Mouse (Mus musculus) gastrocnemius, postnatal 25 days (tissue): ENCODE data around the gene Pus10. TPM values are rescaled to one million over a fixed set of nuclear protein-coding genes. Genes with fewer than 3 reads are reported as not detected.
A peak's percentile ranks its signal among the peaks of the same experiment; 100 is the strongest.

ENCODE experiments used
- DNase-seq: peaks from one replicate; pipeline ENCODE4 v3.0.0; 2022
- long read RNA-seq, 2 experiments: library from polyadenylated mRNA; stranded (forward); transcript quantifications; one replicate each; pipeline ENCODE4 v2.0.0; 2021
- total RNA-seq, 2 experiments: library from RNA; stranded (reverse); gene quantifications; 1 replicate in 1 of 2; 2 replicates in 1 of 2; pipeline ENCODE4 v1.2.3; 2021

Gene Pus10
- 10 to 100 TPM; 11.0 to 13.9 TPM for total RNA-seq
- long read RNA-seq, experiment 1, partial matches to known transcripts, result 0 of 6 reads
- long read RNA-seq, experiment 1, other reads (novel, unspliced or antisense), result 3 of 6 reads
- long read RNA-seq, experiment 2, partial matches to known transcripts, result 3 of 12 reads
- long read RNA-seq, experiment 2, other reads (novel, unspliced or antisense), result 4 of 12 reads

GRCm38 (mm10) chr11:23665311-23665786, at the start of gene Pus10:
TSS of gene Pus10 (plus strand) at chr11:23665674.
- DNase-seq, result no peak

DNA sequence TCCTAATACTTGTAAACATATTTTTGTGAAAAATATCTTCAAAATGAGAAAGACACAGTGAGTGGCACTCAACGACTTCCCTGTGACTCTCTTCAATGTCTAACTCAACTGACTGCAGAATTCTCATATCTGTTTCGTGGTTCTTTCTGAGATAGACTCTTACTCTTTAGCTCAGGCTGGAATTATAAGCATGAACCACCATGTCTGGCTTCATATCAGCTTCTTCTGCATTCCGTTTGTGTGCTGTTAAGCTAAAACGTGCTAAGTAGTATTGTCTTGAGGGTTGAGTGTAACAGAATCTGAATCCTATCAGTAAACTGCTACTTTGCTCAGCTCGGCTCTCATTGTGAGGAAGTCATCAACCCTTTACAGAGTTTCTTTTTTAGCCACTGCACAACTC, 46.5 kb upstream of the Pus10 start:
- no peak for DNase-seq

DNA sequence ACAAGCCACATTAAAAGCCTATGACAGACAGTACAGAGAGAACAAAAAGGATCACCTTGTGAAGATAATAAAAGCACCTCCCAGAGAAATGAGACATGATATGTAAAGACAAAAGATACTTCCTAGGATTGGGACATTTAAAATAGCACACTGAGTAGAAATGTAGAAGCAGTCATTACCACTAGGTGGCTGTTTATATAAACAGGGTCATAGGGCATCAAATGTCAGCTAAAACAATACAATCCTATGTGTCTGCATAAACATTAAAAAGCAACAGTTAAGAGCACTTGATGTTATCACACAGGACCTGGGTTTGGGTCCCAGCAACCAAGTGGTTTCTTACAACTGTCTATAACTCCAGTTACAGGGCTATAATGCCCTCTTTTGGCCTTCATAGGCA, 34.8 kb upstream of the Pus10 start:
- no peak for DNase-seq

DNA sequence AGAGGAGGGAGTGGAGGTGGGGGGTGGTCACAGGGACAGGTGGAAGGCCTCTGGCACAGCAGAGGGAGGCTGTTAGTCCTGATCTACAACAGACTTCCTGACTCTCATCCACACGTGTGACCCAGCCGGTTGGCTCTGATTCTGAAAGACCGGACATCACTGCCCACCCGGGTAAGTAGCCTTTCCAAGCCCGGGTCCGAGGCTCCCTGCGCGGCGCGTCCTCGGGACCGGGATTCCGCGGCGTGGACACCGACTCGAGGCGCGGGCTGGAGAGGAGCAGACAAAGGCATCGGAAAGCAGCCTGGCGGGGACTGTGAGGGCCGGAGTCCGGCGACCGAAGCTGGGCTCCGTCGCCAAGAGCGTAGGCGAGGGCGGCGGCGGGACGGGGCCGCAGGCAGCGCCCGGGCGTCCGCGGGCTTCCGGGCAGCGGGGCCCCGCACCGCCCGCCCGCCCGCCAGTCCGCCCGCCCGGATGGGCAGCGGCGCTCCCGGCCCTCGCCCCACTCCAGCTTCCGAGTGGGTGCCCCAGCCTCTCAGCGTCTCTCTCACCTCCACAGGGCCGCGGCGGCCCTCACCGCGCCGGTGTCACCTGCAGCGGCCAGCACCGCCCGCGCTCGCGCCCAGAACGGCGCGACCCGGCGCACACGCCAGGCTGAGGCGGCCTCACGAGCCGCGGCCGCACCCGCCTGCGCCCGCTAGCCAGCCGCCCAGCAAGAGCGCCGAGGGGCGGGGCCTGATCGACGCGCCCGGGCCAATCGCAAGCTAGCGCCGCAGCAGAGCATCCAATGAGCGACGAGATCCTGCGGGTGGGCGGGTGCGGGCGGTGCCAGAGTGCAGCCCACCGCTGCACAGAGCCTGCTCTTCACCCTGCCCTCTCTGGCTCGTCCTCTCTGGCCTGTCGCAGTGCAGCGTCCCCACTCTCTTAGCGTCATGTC, 32.3 kb upstream of the Pus10 start, which contains the start of gene 0610010F05Rik:
0610010F05Rik (minus strand) TSS at position 695 of the 934 bp plus-strand sequence.
- peak; percentile 93 for DNase-seq

- DNase-seq, result no peak
Measured at GRCm38 (mm10) chr11:23633879-23634215, 31.6 kb upstream of the Pus10 start.

DNA sequence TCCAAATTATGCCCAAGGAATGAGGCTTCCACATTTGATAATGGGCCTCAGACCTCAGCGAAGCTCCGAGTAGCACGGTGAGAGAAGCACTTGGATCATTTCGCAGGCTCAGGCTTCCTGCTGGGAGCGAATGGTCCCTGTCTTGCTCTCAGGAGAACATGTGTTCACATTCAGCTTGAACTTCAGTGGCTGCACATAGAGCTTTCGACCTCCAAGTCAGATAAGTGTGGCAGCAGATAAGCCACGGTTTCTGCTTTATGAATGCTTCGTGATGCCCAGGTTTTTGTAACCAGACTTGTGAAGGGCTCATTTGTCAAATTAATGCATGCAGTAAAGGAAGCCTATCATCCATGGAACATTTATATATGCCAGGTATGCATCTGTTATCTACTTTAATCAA, 30.9 kb upstream of the Pus10 start:
- DNase-seq, result no peak

DNA sequence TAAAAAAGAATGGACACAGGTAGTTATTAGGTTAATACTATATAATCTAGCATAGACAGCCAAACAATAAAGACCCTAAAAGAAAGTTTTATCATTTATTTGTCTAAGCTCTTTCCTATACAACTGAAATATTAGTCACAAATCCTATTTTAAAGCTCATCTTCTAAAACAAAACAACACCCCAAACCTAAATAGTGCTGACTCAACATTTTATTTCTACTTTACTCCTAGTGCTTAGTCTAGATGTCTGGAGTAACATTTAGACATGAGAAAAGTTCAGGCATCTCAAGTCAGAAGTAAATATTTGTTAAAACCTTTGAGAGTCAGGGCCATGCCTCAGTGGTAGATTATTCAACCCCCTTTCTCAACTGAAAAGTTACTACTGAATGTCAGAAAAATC, 18.0 kb upstream of the Pus10 start:
- no peak for DNase-seq

DNA sequence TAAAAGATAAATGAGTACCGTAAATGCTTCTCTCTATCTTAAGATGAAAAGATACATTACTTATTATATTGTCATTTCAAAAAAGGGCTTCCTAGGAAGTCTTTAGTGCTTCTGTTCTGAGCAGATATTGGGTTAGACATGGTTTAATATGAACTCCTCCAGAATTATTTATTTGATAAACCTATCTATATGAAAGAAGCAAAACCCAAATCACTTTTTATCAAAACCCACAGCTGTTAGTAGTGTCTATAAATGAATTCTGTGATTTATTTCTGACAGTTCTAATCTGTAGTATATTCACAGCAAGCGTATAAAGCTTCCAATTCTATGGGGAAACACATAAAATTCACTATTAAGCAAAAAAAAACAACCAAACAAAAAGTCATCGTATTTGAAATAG, 17.6 kb upstream of the Pus10 start:
- DNase-seq, result no peak

- no peak for DNase-seq
Measured at GRCm38 (mm10) chr11:23653666-23654065, 11.8 kb upstream of the Pus10 start.

DNA sequence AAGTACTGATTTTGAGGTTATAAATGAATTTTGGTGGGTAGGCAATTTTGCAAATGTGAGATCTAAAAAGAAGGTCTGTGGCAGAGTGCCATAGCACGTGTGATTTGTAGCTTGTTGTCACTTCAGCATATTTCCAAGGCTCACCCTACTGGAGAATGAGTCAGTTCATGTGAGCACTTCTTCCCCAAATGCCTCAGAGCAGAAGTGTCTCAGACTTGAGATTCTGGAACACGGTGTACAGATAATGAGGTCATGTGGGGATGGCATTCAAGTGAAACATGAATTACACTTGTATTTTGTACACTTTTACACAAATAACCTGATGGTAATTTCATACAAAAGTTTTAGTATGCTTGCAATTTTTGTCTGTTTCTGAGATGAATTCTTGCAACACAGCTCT, 7.7 kb upstream of the Pus10 start:
- DNase-seq, result no peak

- no peak for DNase-seq
Measured at GRCm38 (mm10) chr11:23664232-23664631, 1.2 kb upstream of the Pus10 start.

GRCm38 (mm10) chr11:23665798-23666501, 476 bp downstream of the Pus10 start, which contains the start of gene Pex13:
TSS of gene Pex13 (minus strand) at chr11:23665959.
- DNase-seq, result peak; percentile 92

- no peak for DNase-seq
Measured at GRCm38 (mm10) chr11:23666526-23666925, 1.1 kb downstream of the Pus10 start.

GRCm38 (mm10) chr11:23667128-23667527, 1.7 kb downstream of the Pus10 start:
- DNase-seq, result no peak

- DNase-seq, result no peak
Measured at GRCm38 (mm10) chr11:23672256-23672749, 6.8 kb downstream of the Pus10 start.

- no peak for DNase-seq
Measured at GRCm38 (mm10) chr11:23676100-23676499, 10.6 kb downstream of the Pus10 start.

DNA sequence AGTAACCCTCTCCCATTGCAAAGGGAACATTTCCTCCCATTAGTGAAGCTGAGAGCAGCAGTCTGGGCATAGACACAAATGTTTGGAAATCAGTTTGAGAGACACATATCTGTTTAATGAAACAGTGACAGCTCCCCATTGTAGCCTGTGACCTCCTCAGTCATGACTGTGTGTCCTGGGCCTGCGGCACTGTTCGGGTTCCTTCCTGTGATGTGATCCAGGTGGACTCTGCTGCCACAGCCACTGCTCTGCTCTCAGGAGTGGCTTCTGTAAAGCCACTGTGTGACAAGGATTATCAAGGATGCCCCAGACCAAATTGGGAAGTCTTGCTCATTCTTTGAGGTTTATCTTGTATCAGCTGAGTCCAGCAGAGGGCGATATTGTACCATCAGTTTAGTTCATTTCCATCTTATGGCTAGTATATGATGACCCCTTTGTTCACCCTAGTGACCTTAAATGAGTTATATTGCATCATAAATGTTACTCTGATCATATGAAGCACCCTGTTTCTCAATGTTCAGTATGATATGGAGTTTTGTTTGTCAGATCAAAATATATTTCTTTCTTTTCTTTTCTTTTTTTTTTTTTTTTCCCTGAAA, 13.7 kb downstream of the Pus10 start:
- DNase-seq, result no peak

DNA sequence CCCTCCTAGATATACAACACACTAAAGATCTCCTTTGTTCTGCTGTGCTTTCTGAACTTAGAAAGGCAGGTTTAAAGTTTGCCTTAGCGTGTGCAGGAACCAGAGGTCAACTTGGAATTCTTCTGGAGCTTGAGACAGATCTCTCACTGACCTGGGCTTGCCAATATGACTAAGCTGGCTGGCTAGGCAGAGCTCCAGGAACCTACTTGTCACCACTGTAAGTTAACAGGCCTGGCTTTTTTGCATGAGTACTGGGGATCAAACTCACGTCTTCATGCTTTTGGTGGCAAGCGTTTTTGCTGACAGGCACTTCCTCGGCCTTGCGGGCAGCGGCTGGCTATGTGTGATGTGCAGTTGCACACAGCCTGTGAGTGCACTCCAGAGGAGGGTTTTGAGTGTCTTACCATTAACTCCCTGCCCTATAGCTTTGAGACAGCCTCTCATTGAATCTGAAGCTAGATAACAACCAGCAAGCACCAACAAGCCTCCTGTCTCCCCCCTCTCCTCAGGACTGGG, 15.0 kb downstream of the Pus10 start:
- no peak for DNase-seq

DNA sequence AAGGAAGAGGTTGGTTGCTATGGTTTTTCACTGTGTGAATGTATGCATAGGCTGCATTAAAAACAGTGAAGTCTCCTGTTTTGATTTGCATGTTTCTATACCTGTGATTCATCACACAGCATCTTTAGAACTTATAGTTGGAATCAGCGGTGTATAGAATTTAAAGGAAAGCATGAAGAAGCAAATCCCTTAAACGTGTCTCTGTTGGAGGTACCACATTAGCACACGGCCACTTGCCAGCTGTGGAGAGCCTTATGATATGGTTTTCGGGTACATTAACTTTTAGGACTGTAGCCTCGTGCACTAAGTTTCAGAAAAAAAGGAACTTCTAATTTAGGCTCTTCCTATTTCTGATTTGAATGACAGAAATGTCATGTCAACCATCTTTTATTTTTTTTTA, 17.1 kb downstream of the Pus10 start:
- no peak for DNase-seq

DNA sequence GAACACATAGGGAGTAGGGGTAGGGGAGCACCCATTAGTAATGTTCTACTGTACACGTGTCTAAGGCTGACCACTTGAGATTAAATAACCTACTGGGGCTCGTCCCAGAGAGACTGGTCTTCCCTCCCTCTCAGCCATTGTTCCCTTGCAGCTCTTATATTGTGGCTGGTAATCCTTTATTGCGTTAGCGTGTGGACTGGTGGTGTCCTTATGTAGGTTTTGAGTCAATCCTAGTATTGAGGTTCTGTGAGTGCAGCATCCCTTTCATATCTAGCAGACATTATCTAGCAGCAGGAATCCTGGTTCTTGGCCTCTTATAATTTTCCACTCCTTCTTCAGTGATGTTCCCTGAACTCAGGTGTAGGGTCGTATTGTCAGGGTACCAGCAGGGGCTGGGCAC, 21.2 kb downstream of the Pus10 start:
- DNase-seq, result no peak

DNA sequence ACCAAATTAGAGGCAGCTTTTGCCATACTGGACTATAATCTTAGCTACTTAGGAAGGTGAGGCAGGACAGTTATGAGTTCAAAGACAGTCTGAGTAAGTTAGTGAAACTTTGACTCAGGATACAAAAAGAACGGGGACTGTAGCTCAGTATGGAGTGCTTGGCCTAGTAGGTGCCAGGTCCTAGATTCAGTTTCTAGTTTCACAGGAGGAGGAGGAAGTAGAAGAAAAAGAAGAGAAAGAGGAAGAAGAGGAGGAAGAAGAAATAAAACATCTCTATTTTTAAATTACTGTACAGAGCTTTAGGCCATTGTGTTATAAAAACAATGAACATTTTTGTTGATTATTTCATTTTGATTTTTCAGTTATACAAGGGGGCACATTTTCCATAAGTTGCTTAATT, 22.6 kb downstream of the Pus10 start:
- no peak for DNase-seq

DNA sequence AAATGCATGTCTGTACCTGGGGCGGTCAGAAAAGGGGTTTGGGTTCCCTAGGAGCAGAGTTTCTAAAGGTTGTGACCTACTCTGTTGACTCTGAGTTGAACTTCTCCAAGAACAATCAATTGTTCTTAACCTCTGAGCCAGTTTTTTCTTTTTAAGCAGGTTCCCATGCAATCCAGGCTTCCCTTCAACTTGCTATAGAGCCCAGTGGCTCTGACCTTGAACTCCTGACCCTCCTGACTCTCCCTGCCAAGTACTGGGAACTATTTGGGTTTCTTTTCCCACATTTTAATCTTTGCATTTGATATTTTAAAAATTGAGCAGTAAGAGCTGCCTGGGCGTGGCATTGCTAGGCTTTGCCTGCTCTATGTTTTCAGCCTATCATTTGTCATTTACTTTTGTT, 27.8 kb downstream of the Pus10 start:
- DNase-seq, result no peak
